Mouse (Mus musculus) erythroblast, adult 5-6 weeks (primary cell): ENCODE measurements around the gene Olfr459. TPM values are rescaled to one million over a fixed set of nuclear protein-coding genes. Genes with fewer than 3 reads are reported as not detected.

Source experiments
- ATAC-seq: replicated peaks from 2 replicates; pipeline ENCODE4 v1.8.0; 2016; ENCODE audit warnings: moderate number of reproducible peaks, mild to moderate bottlenecking, moderate TSS enrichment, inconsistent platforms; ENCODE audit not compliant: poor library complexity, low FRiP score, severe bottlenecking
- total RNA-seq, 2 experiments: library from RNA; stranded (forward) in 1 of 2; stranded (reverse) in 1 of 2; fragments of 150-400 nt in 1 of 2; fragments of 200-764, 138-1000 nt in 1 of 2; gene quantifications; 2 replicates each; pipeline versions ENCODE4 v1.2.3 to v1.2.4; 2015 to 2017; ENCODE audit warnings: low replicate concordance in 2 of 2

Olfr459 gene
- total RNA-seq (2015; ENCODE audit: low replicate concordance) (not detected in 2 replicates), total RNA-seq (2017; ENCODE audit: low replicate concordance) (0.28 TPM in 1 of 2 replicates, not detected in the other)

DNA sequence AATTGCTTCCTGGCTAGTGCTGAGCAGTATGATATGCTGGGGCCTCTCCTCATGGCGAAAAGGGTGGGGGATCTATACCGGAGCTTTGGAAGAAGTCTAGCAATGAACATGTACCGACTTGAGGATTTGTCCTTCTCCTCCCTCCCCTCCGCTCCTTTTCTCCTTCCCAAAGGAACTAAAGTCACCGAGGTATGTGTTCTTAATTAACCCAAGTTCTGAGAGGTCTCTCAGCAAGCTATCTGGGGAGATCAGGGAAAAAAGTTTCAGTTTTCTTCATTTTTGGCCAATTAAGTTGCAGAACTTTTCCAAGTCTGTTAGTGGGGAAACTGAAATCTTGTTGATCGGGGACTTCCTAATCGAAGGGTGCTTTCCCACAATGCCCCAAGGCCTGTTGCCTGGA is at the start of gene Olfr459:
TSS of gene Olfr459 (minus strand) at position 101 of the 400 bp plus-strand sequence.
- ATAC-seq = no peak

DNA sequence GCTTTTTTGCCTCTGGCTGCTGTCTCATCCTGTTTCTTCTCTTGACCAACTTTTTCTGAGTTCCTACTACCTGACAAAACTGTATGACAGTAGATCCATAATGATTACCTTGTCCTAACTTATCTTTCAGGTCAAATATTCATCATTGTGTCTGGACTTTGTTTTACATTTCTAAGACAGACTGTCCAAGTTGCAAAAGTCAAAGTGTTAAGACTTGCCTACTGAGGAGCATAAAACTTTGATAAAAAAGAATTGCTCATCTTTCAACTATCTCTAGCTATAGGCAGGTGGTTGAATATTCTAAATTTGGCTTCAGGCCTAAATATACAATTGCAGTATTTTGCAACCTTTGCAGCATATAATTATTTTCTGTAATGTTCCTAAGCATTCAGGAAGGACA is 49.1 kb upstream of the Olfr459 start:
- ATAC-seq = no peak

DNA sequence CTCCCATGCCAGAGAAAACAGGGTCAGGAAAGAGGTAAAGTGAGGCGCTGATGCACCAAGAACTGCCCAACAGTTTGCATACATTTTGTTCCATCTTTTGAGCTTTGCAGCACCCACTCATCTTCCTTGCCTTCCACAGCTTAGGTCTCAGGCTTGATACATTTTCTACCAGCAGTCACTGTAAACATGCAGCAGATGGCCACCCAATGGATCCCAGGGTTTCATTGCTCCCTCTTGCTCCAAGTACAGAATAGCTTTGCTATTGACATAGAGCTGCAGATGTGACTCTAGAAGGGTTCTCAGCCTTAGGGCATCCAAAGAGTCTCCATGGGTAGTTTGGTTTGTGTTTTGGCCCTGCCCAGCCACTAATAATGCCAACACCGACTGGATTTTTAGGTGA is 11.7 kb upstream of the Olfr459 start:
- no peak for ATAC-seq

DNA sequence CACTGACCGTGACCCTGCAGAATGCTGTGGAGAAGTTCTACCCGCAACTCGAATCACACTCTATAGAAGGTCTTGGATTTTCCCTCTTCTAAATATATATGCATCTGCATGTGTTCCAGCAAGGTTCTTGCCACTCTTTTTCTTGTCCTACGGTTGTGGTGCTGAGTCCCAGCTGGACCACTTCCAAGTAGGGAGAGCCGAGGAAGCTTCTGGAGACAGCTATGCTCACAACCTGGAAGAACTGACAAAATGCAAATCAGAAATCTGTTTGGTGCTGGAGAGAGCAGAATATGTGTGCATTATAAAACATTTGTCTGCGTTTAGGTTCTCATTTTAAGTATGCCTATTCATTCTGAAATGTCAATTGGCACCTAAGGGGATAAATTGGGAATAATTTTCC is 744 bp upstream of the Olfr459 start:
- ATAC-seq = no peak

DNA sequence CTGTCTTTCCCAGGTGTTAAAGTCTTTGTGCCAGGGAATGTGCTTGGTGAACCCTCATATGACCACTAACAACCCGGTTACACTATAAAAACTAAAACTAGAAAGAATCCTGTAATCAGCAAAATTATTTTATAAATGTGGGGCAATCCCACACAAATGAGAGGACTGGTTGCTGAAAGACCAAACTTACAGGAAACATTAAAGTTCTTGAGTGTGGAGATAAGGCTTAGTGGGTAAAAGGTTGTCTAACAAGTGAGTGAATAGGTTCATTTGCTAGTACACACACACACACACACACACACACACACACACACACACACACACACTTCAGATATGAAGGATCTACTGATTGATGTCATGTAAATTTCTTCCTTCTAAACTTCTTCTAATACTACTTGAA is 5.1 kb downstream of the Olfr459 start:
- no peak for ATAC-seq

DNA sequence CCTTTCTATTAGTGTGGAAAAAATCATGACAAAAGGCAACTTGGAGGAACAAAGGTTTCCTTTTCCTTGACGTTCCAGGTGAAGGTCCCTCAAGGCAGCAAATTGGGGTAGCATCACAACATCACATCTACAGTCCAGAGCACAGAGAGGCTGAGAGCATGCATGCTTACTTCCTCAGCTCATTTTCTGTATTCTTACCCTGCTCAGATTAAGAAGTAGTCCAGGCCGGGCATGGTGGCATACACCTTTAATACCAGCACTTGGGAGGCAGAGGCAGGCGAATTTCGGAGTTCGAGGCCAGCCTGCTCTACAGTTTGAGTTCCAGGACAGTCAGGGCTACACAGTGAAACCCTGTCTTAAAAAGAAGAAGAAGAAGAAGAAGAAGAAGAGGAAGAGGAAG is 10.7 kb downstream of the Olfr459 start:
- ATAC-seq = no peak

DNA sequence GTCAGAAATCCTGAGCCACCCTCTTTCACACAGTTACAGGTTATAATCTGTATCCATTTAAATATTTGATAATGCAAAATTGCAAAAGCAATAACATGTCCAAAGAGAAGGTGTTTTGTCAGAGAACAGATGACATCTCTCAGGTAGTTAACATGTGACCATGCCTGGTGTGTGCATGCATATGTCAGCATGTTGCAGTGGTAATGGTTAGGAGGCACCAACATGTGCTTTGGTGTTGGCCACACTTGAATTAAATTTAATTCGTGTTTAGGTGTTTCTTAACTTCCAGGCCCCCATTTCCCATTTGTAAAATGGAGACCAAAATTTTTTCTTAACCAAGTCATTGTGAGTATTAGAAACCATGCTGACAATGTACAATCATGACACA is 12.6 kb downstream of the Olfr459 start:
- ATAC-seq = no peak

DNA sequence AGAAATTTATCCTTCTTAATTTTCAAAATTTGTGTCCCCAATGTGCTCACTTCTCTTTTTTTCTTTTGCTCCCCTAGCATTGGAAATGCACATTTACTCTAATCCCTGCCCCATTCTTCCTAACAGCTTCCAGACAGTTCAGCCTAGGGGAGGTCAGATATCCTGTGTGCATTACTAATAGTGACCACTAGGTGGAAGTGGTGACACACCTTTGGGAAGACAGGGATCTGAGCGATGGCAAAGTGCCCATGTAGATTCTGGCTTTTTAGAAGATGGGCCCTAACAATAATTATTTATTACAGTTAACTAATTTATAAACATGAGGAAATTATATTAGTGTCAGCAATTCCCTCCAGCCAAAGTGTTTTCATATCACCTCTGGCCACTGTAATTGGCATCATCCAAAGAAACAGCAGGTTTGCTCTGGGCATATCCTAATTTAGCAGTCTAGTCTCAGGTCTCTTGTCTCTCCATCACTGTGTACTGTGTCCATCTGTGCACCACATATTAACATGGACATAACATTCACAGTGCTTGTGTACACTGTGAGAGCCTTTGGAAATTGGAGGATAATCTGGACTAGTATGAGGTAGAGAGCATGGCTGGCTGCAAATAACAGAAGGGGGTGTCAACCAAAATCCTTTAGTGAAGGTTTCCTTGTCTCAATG is 13.1 kb downstream of the Olfr459 start:
- ATAC-seq = peak; percentile 91

DNA sequence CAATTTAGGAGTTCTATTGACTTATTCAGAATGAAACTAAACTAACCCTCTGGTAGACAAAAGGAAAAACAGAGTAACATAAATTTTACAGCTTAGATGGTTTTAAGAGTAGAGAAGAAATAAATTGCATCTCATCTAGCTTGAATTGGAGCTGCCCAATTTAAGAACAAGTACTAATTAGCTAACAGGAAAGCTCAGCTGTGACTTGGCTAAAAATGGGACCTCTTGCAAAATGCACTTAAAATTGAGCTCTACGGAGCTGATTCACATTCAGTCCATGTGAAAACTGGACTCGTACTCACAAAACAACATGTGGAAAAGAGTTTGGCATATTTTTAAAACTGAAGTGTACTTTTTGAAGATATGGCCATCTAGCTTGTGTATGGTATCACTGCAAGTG is 15.4 kb downstream of the Olfr459 start:
- no peak for ATAC-seq

DNA sequence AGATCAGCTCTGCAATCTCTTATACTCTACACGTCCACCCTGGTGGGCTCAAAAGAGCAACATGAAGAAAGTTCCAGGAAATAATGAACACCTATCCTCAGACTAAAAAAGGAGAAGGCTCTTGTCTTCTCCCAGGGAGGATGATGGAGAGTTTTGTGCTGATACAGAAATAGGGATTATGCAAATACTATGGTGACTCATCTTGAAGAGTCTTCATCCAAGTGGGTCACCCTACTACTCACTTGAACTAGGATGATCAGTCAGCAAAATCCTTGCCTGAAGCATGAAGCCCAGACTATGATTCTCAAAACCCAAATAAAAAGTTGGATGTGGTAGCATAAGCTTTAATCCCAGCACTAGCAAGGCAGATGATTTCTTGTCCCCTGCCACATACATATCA is 16.6 kb downstream of the Olfr459 start:
- ATAC-seq = no peak

DNA sequence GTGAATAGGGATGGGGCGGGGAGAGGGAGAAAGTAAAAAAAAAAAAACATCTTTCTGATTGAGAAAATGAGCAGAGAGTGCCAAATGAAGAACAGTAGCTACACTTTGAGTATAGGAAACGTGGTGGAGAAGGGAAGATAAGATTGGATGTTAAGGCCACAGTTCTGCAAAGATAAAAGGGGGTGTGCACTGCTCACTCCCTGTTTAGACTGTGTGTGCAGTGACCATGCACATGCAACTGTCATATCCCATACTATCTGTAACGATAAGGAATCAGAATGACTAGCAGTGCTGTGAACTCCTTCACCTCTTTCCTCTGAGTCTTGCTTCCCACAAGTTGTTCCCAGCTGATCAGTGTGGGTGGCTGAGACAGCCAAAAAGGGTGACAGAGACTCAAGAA is 17.8 kb downstream of the Olfr459 start:
- no peak for ATAC-seq

DNA sequence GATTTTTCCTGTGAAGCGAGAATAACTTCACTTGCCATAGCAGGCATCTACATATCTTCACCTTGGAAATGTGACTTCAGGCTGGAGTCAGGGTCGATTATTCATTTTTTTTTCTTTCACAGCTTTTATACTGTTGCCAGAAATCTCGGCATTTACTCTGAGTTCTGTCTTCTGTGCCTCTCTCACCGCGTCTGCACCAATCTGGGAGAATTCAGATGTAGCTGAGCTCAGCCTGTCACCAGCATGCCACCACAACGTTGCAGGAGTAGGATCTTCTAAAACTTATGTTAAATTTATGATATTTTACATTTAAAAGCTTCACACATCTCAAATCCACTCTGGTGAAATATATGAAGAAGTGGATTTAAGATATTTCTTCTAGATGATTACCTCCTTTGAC is 20.4 kb downstream of the Olfr459 start:
- no peak for ATAC-seq

DNA sequence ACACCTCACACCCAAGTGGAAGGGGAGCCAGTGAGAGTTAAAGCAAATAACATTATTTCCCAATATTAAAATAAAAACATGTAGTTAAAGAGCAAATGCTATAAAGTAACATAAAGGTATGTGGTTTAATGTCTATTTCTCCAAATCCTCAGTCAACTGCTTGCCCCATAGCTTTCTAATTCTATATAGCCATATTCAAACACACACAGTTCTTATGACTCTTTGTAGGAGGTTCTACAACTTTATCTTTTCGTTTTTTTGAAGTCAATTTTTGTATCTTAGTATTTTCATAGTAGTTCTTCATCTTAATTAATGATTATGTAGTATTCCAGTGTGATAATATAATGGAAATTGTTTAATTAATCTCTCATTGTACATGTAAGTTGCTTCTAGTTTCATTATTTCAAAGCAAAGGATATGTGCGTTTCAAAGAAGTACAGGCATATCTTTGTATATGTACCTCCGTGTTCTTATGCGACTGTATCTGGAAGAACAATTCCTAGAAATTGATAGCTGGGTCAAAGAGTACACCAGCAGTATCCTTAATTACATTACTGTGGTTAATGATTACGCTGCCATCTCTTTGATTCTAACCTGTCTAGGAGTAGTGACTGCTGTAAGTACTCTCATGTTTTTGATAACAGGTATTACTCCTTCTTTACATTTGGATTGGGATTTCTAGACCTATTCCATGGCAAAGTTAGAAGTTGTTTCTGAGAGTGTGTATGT is 30.1 kb downstream of the Olfr459 start:
- ATAC-seq = no peak

DNA sequence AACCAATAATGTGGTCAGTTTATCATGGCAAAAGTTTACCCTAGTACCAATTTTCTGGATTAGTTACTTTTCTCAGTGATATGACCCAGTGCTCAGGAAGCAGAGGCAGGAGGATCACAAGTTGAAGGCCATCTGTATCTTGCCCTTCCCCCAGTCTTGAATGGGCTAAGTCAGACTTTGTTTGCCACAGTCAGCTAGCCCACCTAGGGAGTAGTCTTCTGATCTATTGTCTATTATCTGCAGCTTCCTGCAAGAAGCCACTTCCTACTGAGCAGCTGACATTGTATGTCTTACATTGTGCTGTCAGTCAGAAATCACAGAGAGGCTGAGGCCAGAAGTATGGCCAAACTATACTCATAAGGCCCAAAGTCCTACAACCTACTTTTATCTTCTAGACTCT is 33.9 kb downstream of the Olfr459 start:
- ATAC-seq = no peak

DNA sequence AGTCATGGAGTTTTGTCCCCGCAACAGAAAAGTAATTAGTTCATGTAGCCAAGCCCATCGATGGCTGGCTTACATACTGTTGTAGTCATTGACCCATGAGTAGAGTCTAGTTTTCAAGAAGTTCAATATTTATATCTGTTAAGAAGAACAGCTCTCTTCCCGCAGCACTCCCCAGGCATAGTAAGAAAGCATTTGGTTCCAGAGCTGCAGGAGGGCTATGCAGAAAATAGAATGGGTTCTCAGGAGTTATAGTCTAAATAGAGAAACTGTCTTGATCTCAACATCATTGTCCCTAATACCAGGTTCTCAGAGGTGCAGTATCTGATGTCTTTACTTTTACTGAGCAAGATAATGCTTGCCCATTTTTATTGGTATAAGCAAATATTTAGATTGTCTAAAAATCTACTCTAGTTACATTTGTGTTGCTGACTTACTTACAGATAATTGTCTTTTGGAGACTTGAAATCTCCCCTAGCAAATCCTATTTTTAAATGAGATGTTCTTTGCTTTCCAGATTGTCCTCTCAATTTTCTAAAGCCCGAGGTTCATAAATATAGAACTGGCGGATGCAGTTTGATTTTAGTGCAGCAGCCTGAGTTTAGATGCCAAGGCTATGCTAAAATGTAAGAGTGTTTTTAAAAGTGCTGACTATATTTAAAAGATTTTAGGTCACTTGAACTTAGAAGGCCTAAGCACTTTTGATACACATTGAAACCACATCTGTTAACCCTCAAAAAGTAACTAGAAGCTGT is 40.1 kb downstream of the Olfr459 start:
- no peak for ATAC-seq

DNA sequence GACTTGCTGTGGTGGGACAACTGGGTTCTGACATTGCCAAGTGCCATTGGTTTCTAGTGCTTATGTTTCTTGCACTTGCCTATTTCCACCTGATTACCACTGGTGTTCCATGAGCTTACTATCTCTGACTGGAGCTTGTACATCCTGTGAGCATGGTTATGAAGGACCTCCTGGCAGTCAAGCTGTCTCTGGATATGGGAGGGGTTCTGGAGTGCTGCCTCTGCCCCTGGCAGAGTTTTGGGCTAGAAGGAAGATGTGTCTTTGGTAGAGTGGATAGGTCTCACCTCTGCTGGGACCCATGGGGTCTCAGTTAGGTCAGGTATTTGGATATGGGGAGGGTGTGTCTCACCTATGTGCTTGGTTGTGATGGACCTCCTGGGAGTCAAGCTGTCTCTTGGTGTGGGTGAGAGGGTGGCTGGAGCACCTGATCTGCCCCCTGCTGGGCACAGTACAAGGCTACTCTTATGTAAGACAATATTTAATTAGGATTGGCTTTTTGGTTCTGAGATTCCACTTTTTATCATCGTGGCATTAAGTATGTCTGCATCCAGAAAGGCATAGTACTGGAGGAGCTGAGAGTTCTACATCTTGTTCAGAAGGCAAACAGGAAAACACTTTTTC is 46.9 kb downstream of the Olfr459 start:
- peak; percentile 99 for ATAC-seq

DNA sequence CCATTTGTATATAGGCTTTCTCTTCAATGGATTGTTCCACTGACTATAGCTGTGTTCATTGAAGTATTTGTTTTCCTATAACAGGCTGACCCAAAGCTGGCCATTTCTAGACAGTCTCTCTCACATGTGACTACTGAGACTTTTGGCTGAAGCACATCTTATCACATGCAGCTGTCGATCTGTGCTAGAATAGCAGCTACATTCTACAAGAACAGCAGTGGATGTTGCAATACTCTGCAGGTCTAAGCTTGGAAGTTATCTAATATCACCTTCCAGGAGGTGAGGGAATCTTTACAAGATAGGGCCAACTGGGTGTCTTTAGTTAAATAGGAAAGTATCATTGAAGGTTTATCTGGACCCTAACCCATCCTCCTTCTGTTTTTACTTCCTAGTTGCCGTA is 53.5 kb downstream of the Olfr459 start:
- ATAC-seq = no peak
